Mouse (Mus musculus): ENCODE results near the gene Prkacb.

DNA sequence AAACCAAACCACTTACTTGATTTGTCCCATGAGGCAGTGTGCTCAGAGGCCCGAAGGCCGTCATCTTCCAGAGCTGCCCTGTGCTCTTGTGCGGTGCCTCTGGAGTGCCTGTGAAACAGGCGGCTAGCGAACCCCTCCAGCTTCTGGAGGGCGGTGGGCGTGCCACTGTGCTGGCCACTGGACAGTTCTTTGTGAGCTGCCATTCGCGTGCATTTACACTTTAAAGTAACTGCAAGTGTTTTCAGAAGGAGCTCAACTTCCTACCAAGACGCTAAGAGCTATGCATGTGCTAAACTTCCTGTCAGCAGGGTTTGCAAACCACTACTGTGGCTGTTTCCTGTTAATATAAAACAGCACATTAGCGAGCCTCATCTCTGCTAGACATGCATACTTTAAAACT lies 31.7 kb downstream of the Prkacb start:
- no peak for TF ChIP-seq CTCF (IDR thresholded peaks at IDR 0.05; ENCODE audit: control insufficient read depth, insufficient read depth, insufficient read length)
- no peak for TF ChIP-seq CEBPB (IDR thresholded peaks at IDR 0.05; ENCODE audit: low read depth)
- TF ChIP-seq MYOD1 (IDR thresholded peaks at IDR 0.05; ENCODE audit: control insufficient read depth, insufficient read length, low read depth) = no peak
- TF ChIP-seq MYOG (IDR thresholded peaks at IDR 0.05; ENCODE audit: control insufficient read depth, extremely low read depth, insufficient read length) = no peak

Data from C2C12 (cell line).